In genomic region chr11:113748797-113749521, GRCm38 (mm10) we compare ENCODE assay signal across 8 mouse cellular contexts. TPM values are rescaled to one million over a fixed set of nuclear protein-coding genes. Genes with fewer than 3 reads are reported as not detected.
A peak's percentile ranks its signal among the peaks of the same experiment; 100 is the strongest.
DNase-seq lines count a peak whose midpoint lies in the region; ATAC-seq and TF ChIP-seq lines count a peak whose summit lies in the region.

No protein-coding gene starts in this region.

- H3K36me3 ChIP-seq in MEL (ENCODE audit: control insufficient read depth in 1 of 2, insufficient read depth in 2 of 2, low read length in 2 of 2), result peaks cover 3 to 16% of the 10 kb centered on the region in 2 experiments
- peaks cover 10% of the 10 kb centered on the region for H3K36me3 ChIP-seq in lung, embryonic 16.5 days (ENCODE audit: control insufficient read depth, insufficient read depth, low read length)

- H3K4me2 ChIP-seq in lung, embryonic 16.5 days (ENCODE audit: low read depth, low read length), result peak overlapping the region; percentile 88

- no peaks in the 10 kb centered on the region for H3K27me3 ChIP-seq in MEL (ENCODE audit: control insufficient read depth in 1 of 2, insufficient read depth in 2 of 2, low read length in 2 of 2)
- H3K27me3 ChIP-seq in lung, embryonic 16.5 days (ENCODE audit: control insufficient read depth, insufficient read depth, low read depth, low read length), result no peaks in the 10 kb centered on the region

- no peak for TF ChIP-seq CTCF in MEL (IDR thresholded peaks at IDR 0.05 in 2 of 3, conservative IDR thresholded peaks at IDR 0.05 in 1 of 3; ENCODE audit: control insufficient read depth in 1 of 3, insufficient read depth in 1 of 3, low read depth in 2 of 3, low read length in 3 of 3, poor library complexity in 1 of 3, severe bottlenecking in 1 of 3)
- TF ChIP-seq CTCF in bone marrow, adult 2 months (IDR thresholded peaks at IDR 0.05; ENCODE audit: control insufficient read depth, insufficient read depth, low read length), result no peak

- H3K9me3 ChIP-seq in MEL (replicated peaks; ENCODE audit: insufficient read depth, low read length), result no peaks in the 10 kb centered on the region
- H3K9me3 ChIP-seq in lung, embryonic 16.5 days (ENCODE audit: control insufficient read depth, low read length), result no peaks in the 10 kb centered on the region

- ATAC-seq in lung, embryonic 16.5 days (ENCODE audit: low read depth), result peak; percentile 64
- no peak for ATAC-seq in frontal cortex, adult (ENCODE audit: low TSS enrichment)

- H3K4me1 ChIP-seq in MEL (ENCODE audit: control insufficient read depth in 1 of 2, insufficient read depth in 2 of 2, low read length in 2 of 2), result peaks cover 6 to 15% of the 10 kb centered on the region in 2 experiments; a peak in 3 of 4 replicates
- peaks cover 11% of the 10 kb centered on the region for H3K4me1 ChIP-seq in bone marrow, adult 2 months (ENCODE audit: control insufficient read depth, insufficient read depth, low read length)
- peaks cover 42% of the 10 kb centered on the region for H3K4me1 ChIP-seq in lung, embryonic 16.5 days (replicated peaks; ENCODE audit: control insufficient read depth, insufficient read depth, low read length)

- TF ChIP-seq EP300 in MEL (IDR thresholded peaks at IDR 0.05; ENCODE audit: low read depth in 1 of 2, low read length in 2 of 2), result peak in 1 of 2 experiments; percentile 76; a peak in 3 of 4 replicates

- peak overlapping the region; percentile 80 for H3K9ac ChIP-seq in MEL (ENCODE audit: control insufficient read depth, low read depth, low read length, poor library complexity, severe bottlenecking)
- H3K9ac ChIP-seq in lung, embryonic 16.5 days (ENCODE audit: low read length), result peak overlapping the region; percentile 93

- H3K4me3 ChIP-seq in MEL (ENCODE audit: control insufficient read depth in 1 of 2, insufficient read depth in 1 of 2, low read depth in 2 of 2, low read length in 2 of 2), result peak overlapping the region; percentile 46 to 71
- peak overlapping the region; percentile 97 for H3K4me3 ChIP-seq in bone marrow, adult 2 months (replicated peaks; ENCODE audit: control insufficient read depth, low read depth, low read length)
- peak overlapping the region; percentile 90 for H3K4me3 ChIP-seq in lung, embryonic 16.5 days (ENCODE audit: low read length)

- 26% methylated on average over 21 of the region's 21 CpGs for WGBS in bone marrow, adult 2 months
- 4% methylated on average over 21 of the region's 21 CpGs for WGBS in lung, embryonic 16.5 days

- H3K79me2 ChIP-seq in MEL (ENCODE audit: control insufficient read depth, insufficient read depth, low read length, poor library complexity), result peaks cover 60% of the 10 kb centered on the region

- peak overlapping the region; percentile 69 for H3K27ac ChIP-seq in MEL (ENCODE audit: control insufficient read depth, low read depth, low read length)
- peak overlapping the region; percentile 97 for H3K27ac ChIP-seq in bone marrow, adult 2 months (ENCODE audit: control insufficient read depth, insufficient read depth, low read depth, low read length, poor library complexity)
- H3K27ac ChIP-seq in lung, embryonic 16.5 days (ENCODE audit: low read length), result peak overlapping the region; percentile 99

- DNase-seq in MEL (ENCODE audit: low read depth, low spot score), result peak; percentile 69
- DNase-seq in gastrocnemius, postnatal 25 days, result peak; percentile 35
- DNase-seq in kidney, adult 9 months, result peak; percentile 40
- peak; percentile 52 for DNase-seq in ovary, postnatal 36 days (ENCODE audit: low spot score)
- no peak for DNase-seq in layer of hippocampus, postnatal 25 days (ENCODE audit: extremely low spot score in 1 of 2, low spot score in 1 of 2)

- TF ChIP-seq POLR2A in MEL (IDR thresholded peaks at IDR 0.05; ENCODE audit: control insufficient read depth in 1 of 2, insufficient read depth in 1 of 2, low read depth in 1 of 2, low read length in 2 of 2, poor library complexity in 1 of 2), result 0 out of 4 replicates have a peak, but pooled peaks of 1 of the 2 experiments have one; percentile 28
- TF ChIP-seq POLR2A in bone marrow, adult 2 months (IDR thresholded peaks at IDR 0.05; ENCODE audit: borderline replicate concordance, control insufficient read depth, low read depth, low read length), result no peak

- no peak for TF ChIP-seq RAD21 in MEL (IDR thresholded peaks at IDR 0.05; ENCODE audit: low read depth, low read length)

TF ChIP-seq in MEL, 35 proteins besides CTCF, POLR2A, EP300 and RAD21:
- TF ChIP-seq MYB (IDR thresholded peaks at IDR 0.05; ENCODE audit: low read depth, low read length) (0 out of 2 replicates have a peak, but pooled peaks have one; percentile 35), TBP (IDR thresholded peaks at IDR 0.05; ENCODE audit: low read depth, low read length) (no peak), ETS1 (IDR thresholded peaks at IDR 0.05; ENCODE audit: low read depth, low read length) (peak; percentile 58; the same call in 1 of the 2 replicates), MXI1 (IDR thresholded peaks at IDR 0.05; ENCODE audit: low read depth, low read length) (peak; percentile 43; the same call in 1 of the 2 replicates), ZMIZ1 (IDR thresholded peaks at IDR 0.05; ENCODE audit: low read depth, low read length) (0 out of 2 replicates have a peak, but pooled peaks have one; percentile 39), TCF12 (IDR thresholded peaks at IDR 0.05; ENCODE audit: low read depth, low read length) (peak; percentile 36; the same call in 1 of the 2 replicates), BHLHE40 (IDR thresholded peaks at IDR 0.05; ENCODE audit: borderline replicate concordance, low read depth, low read length) (no peak), RCOR1 (IDR thresholded peaks at IDR 0.05; ENCODE audit: low read depth, low read length) (peak; percentile 42; the same call in 1 of the 2 replicates), ZKSCAN1 (IDR thresholded peaks at IDR 0.05; ENCODE audit: low read depth, low read length) (no peak), TAL1 (IDR thresholded peaks at IDR 0.05; ENCODE audit: low read length) (peak; percentile 30; the same call in 1 of the 2 replicates), SMC3 (IDR thresholded peaks at IDR 0.05; ENCODE audit: low read depth, low read length) (peak; percentile 1; the same call in 1 of the 2 replicates), GATA1 (IDR thresholded peaks at IDR 0.05; ENCODE audit: low read depth, low read length) (peak; percentile 71), SIN3A (IDR thresholded peaks at IDR 0.05; ENCODE audit: low read length) (peak; percentile 59), MAZ (IDR thresholded peaks at IDR 0.05; ENCODE audit: low read depth, low read length) (peak; percentile 68)
TF ChIP-seq in MEL: peak in this region for 11.

RNA-seq across cellular contexts. Expression of gene Cdc42ep4, which starts 2.7 kb away (rescaled TPM):
- 25.3 and 27.7 TPM in 2 replicates for total RNA-seq in MEL (2012; rRNA removed)
- polyA plus RNA-seq in MEL (2012; ENCODE audit: insufficient read depth in 1 of 2, insufficient read length in 2 of 2, low read depth in 1 of 2, low replicate concordance in 2 of 2, missing spikeins in 1 of 2), result 10 to 100 TPM in 1 of 2 experiments, not detected in 1; 39.0 TPM
- 8.6 and 9.5 TPM in 2 replicates for polyA plus RNA-seq in bone marrow, adult 2 months (2011; ENCODE audit: insufficient read depth, insufficient read length, low replicate concordance, missing spikeins)
- total RNA-seq in gastrocnemius, postnatal 25 days (2021), result 1 to 10 TPM; 5.2 to 7.3 TPM
- 129 and 130 TPM in 2 replicates for polyA plus RNA-seq in lung, embryonic 16.5 days (2015; fragmentation: Nextera tagmentation; extraction: Ambion mirVana)
- 10 to 100 TPM; 41.4 to 41.8 TPM for total RNA-seq in layer of hippocampus, postnatal 25 days (2021)

RNA-seq across cellular contexts. Expression of gene Cpsf4l, which starts 39.1 kb away (rescaled TPM):
- total RNA-seq in MEL (2012; rRNA removed), result not detected in 2 replicates
- polyA plus RNA-seq in MEL (2012; ENCODE audit: insufficient read depth in 1 of 2, insufficient read length in 2 of 2, low read depth in 1 of 2, low replicate concordance in 2 of 2, missing spikeins in 1 of 2), result under 1 TPM in 1 of 2 experiments, not detected in 1; 0.70 TPM
- polyA plus RNA-seq in bone marrow, adult 2 months (2011; ENCODE audit: insufficient read depth, insufficient read length, low replicate concordance, missing spikeins), result not detected in 2 replicates
- not detected for total RNA-seq in gastrocnemius, postnatal 25 days (2021)
- 0.90 and 3.1 TPM in 2 replicates for polyA plus RNA-seq in lung, embryonic 16.5 days (2015; fragmentation: Nextera tagmentation; extraction: Ambion mirVana)
- total RNA-seq in layer of hippocampus, postnatal 25 days (2021), result under 1 TPM in 1 of 2 experiments, not detected in 1; 0.22 TPM

Comparison
In these comparisons a context has a peak if more than half of its experiments do, and no peak if none do; other contexts are left out.
1. DNase-seq: peak in MEL (single experiment), gastrocnemius, postnatal 25 days (single experiment), kidney, adult 9 months (single experiment) and ovary, postnatal 36 days (single experiment); none in layer of hippocampus, postnatal 25 days (0 of 2).
2. Peak in every context shown above with its lines, with median percentiles within 50 percentile points of each other: H3K27ac ChIP-seq and H3K4me3 ChIP-seq.